11 mouse cellular contexts compared by ENCODE assay signal in genomic region chr11:72065103-72065502, GRCm38 (mm10). TPM values are rescaled to one million over a fixed set of nuclear protein-coding genes. Genes with fewer than 3 reads are reported as not detected.
A peak's percentile ranks its signal among the peaks of the same experiment; 100 is the strongest.
DNase-seq lines count a peak whose midpoint lies in the region; ATAC-seq lines count a peak whose summit lies in the region.
"Had no signal": no experiment of that assay in that cellular context is flagged by ENCODE, and none has a peak within 500 bp of the region (broad histone marks: within the 10 kb centered on the region; RNA-seq: fewer than 3 reads in every experiment).

No protein-coding gene starts in this region.

- H3K9me3 ChIP-seq in kidney, embryonic 15.5 days (replicated peaks): no peaks in the 10 kb centered on the region
- H3K9me3 ChIP-seq: stomach, embryonic 15.5 days had no signal

- no peak overlapping the region for H3K4me3 ChIP-seq in kidney, embryonic 15.5 days (replicated peaks)
- H3K4me3 ChIP-seq: neural tube, embryonic 12.5 days; stomach, embryonic 15.5 days had no signal

- no peak overlapping the region for H3K27ac ChIP-seq in kidney, embryonic 15.5 days
- H3K27ac ChIP-seq: kidney, postnatal 0 days; neural tube, embryonic 12.5 days; stomach, embryonic 15.5 days had no signal

- no peak overlapping the region for H3K4me2 ChIP-seq in kidney, embryonic 15.5 days
- H3K4me2 ChIP-seq: neural tube, embryonic 12.5 days; stomach, embryonic 15.5 days had no signal

- DNase-seq in kidney, adult 18-20 months: peak; percentile 44
- peak; percentile 88 for DNase-seq in adrenal gland, adult 8-10 months
- peak; percentile 86 to 88 for DNase-seq in cerebellum, postnatal 10 days
- DNase-seq in kidney, postnatal 25 days: peak; percentile 54 to 73
- no peak for DNase-seq in c-Kit-positive CD71-positive TER-119-positive erythroid progenitor cells, embryonic 14.5 days (ENCODE audit: low spot score)
- DNase-seq in thymus, postnatal 14 days: no peak

- H3K4me1 ChIP-seq in kidney, embryonic 15.5 days: no peaks in the 10 kb centered on the region
- H3K4me1 ChIP-seq: neural tube, embryonic 12.5 days; stomach, embryonic 15.5 days had no signal

- H3K36me3 ChIP-seq in kidney, embryonic 15.5 days: no peaks in the 10 kb centered on the region
- H3K36me3 ChIP-seq: neural tube, embryonic 12.5 days; stomach, embryonic 15.5 days had no signal

- no peaks in the 10 kb centered on the region for H3K27me3 ChIP-seq in kidney, embryonic 15.5 days
- H3K27me3 ChIP-seq: neural tube, embryonic 12.5 days; stomach, embryonic 15.5 days had no signal

- ATAC-seq in kidney, embryonic 15.5 days (replicated peaks; ENCODE audit: low FRiP score): no peak
- ATAC-seq in granulocyte monocyte progenitor cell, adult 5-6 weeks (replicated peaks; ENCODE audit: poor library complexity, severe bottlenecking): no peak

- no peak overlapping the region for H3K9ac ChIP-seq in kidney, embryonic 15.5 days
- H3K9ac ChIP-seq: neural tube, embryonic 12.5 days; stomach, embryonic 15.5 days had no signal

- WGBS in kidney, embryonic 15.5 days: 85% methylated on average over 8 of the region's 8 CpGs

RNA-seq across cellular contexts. Expression of gene Pimreg, which starts 23.3 kb away (rescaled TPM):
- polyA plus RNA-seq in kidney, embryonic 15.5 days (2015; fragmentation: Nextera tagmentation; extraction: Ambion mirVana): 122 and 131 TPM in 2 replicates
- 1 to 10 TPM; 1.6 to 4.4 (median 2.1) TPM for total RNA-seq in adrenal gland, adult 8-10 months (2022)
- 7.5 and 14.4 TPM in 2 replicates for total RNA-seq in granulocyte monocyte progenitor cell, adult 5-6 weeks (2014; fragmentation: Nextera tagmentation)
- total RNA-seq in granulocyte monocyte progenitor cell, adult 5-6 weeks (2017): 12.4 and 17.0 TPM in 2 replicates

RNA-seq across cellular contexts. Expression of gene Aipl1, which starts 27.8 kb away (rescaled TPM):
- 0.30 and 0.38 TPM in 2 replicates for polyA plus RNA-seq in kidney, embryonic 15.5 days (2015; fragmentation: Nextera tagmentation; extraction: Ambion mirVana)
- not detected for total RNA-seq in adrenal gland, adult 8-10 months (2022)
- total RNA-seq in granulocyte monocyte progenitor cell, adult 5-6 weeks (2014; fragmentation: Nextera tagmentation): not detected in 2 replicates
- 0.41 and 1.1 TPM in 2 replicates for total RNA-seq in granulocyte monocyte progenitor cell, adult 5-6 weeks (2017)

Comparison
In these comparisons a context has a peak if more than half of its experiments do, and no peak if none do; other contexts are left out.
1. DNase-seq: peak in kidney, adult 18-20 months (single experiment), adrenal gland, adult 8-10 months (single experiment), cerebellum, postnatal 10 days (2 of 2) and kidney, postnatal 25 days (2 of 2); none in c-Kit-positive CD71-positive TER-119-positive erythroid progenitor cells, embryonic 14.5 days (single experiment) and thymus, postnatal 14 days (single experiment).